Mouse (Mus musculus) liver, adult 2 months (tissue): ENCODE results near the gene Runx1. TPM values are rescaled to one million over a fixed set of nuclear protein-coding genes. Genes with fewer than 3 reads are reported as not detected.

ENCODE experiments used
- DNase-seq: peaks from one replicate; pipeline ENCODE4 v3.0.0-alpha.2; 2011; ENCODE audit warnings: low read depth, low spot score; ENCODE audit errors: extremely low read depth
- H3K27ac ChIP-seq: fragments of 200-500 bp; replicated peaks from 2 replicates; pipeline ENCODE4 v1.5.1; 2012; ENCODE audit warnings: low read depth, mild to moderate bottlenecking, control low read depth, inconsistent platforms, low read length; ENCODE audit not compliant: insufficient read depth
- H3K27me3 ChIP-seq: fragments of 200-500 bp; 2 replicates; pipeline ENCODE4 v1.6.1; 2012; ENCODE audit warnings: mild to moderate bottlenecking, moderate library complexity, low read length, inconsistent platforms; ENCODE audit not compliant: control insufficient read depth, insufficient read depth
- H3K36me3 ChIP-seq: fragments of 200-500 bp; 2 replicates; pipeline ENCODE4 v1.6.1; 2012; ENCODE audit warnings: low read length, inconsistent platforms; ENCODE audit not compliant: control insufficient read depth, insufficient read depth
- H3K4me1 ChIP-seq: fragments of 200-500 bp; 2 replicates; pipeline ENCODE4 v1.6.1; 2011; ENCODE audit warnings: low read length; ENCODE audit not compliant: control insufficient read depth, insufficient read depth
- H3K4me3 ChIP-seq: fragments of 200-500 bp; 2 replicates; pipeline ENCODE4 v1.5.1; 2011; ENCODE audit warnings: low read depth, mild to moderate bottlenecking, control low read depth, low read length, moderate library complexity; ENCODE audit not compliant: insufficient read depth
- H3K79me2 ChIP-seq: fragments of 200-500 bp; 2 replicates; pipeline ENCODE4 v1.6.1; 2012; ENCODE audit warnings: inconsistent platforms, mild to moderate bottlenecking, low read length, moderate library complexity; ENCODE audit not compliant: control insufficient read depth, insufficient read depth
- H3K9ac ChIP-seq: fragments of 200-500 bp; 2 replicates; pipeline ENCODE4 v1.6.1; 2012; ENCODE audit warnings: low read depth, mild to moderate bottlenecking, control low read depth, inconsistent platforms, low read length
- CTCF ChIP-seq: fragments of 200-500 bp; IDR thresholded peaks from 2 replicates; pipeline ENCODE4 v1.5.1; 2011; ENCODE audit warnings: low read depth, low read length, control low read depth
- POLR2A ChIP-seq: fragments of 200-500 bp; IDR thresholded peaks from 2 replicates; pipeline ENCODE4 v1.6.1; 2011; ENCODE audit warnings: low read length, control low read depth; ENCODE audit not compliant: insufficient read depth; ENCODE audit errors: extremely low read depth
- WGBS: fragments of 180-500 bp; shearing (Covaris S2); methylation state at CpG from one replicate; pipeline ENCODE4 v1.1.7; 2018; 5-methylcytosine and 5-hydroxymethylcytosine counted together
- polyA plus RNA-seq: library from polyadenylated mRNA; depleted of rRNA; stranded (reverse); fragments of >200 nt; gene quantifications from 2 replicates; pipeline ENCODE4 v1.2.3, GENCODE M21; 2012
- total RNA-seq: library from RNA; depleted of rRNA; stranded (reverse); fragments of >200 nt; gene quantifications from 2 replicates; pipeline ENCODE4 v1.2.3, GENCODE M21; 2014

Runx1 gene
- total and polyA plus RNA-seq, 2 experiments, result 0.55 to 0.74 TPM

DNA sequence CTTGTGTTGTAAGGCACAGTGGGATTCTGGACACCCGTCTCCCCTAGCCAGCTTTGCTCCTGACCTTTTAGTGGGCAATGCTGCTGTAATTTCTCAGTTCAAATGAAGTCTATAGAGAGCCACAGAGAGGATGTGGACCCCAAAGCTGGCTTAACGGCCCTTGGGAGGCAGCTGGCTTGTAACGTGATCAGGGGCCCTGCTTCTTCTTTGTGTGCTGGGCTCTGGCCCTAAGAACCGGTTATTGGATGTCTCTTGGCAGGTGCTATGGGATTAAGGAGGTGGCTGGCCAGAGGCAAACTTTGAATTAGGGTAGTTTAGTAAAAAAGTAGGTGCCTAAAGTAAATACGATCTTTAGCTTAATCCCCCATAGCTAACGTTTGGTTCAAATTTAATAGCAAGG is 31.8 kb downstream of the Runx1 start:
- WGBS, result 48% methylated on average over 6 of the region's 6 CpGs
- Histone ChIP-seq H3K9ac (no peak overlapping the region), H3K4me1 (no peaks in the 10 kb centered on the region), H3K27ac (no peak overlapping the region), H3K79me2 (no peaks in the 10 kb centered on the region), H3K36me3 (no peaks in the 10 kb centered on the region), H3K27me3 (no peaks in the 10 kb centered on the region), H3K4me3 (no peak overlapping the region)
- no peak for TF ChIP-seq CTCF
- no peak for DNase-seq

DNA sequence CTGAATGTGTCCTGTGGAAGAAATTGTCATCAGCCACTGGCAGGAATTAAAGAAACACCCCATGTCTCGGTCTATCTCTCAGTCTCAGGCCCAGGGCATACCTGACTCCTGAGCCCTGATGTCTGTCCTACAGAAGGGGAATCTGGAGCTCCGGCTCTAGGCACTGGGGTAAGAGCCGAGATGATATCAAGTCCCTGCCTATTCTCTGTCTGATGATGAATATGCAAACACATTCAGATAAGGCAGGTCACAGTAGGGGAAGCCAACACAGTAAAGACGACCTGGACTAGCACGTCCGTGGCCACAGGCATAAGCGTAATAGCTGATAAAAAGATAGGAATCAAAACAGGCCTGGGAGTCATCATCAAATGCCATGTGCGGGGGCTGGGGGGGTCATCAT is 32.2 kb downstream of the Runx1 start:
- WGBS, result 57% methylated on average over 8 of the region's 8 CpGs
- Histone ChIP-seq H3K4me1 (no peaks in the 10 kb centered on the region), H3K27ac (no peak overlapping the region), H3K27me3 (no peaks in the 10 kb centered on the region), H3K36me3 (no peaks in the 10 kb centered on the region), H3K9ac (no peak overlapping the region), H3K79me2 (no peaks in the 10 kb centered on the region), H3K4me3 (no peak overlapping the region)
- no peak for TF ChIP-seq POLR2A
- no peak for TF ChIP-seq CTCF
- DNase-seq, result no peak

DNA sequence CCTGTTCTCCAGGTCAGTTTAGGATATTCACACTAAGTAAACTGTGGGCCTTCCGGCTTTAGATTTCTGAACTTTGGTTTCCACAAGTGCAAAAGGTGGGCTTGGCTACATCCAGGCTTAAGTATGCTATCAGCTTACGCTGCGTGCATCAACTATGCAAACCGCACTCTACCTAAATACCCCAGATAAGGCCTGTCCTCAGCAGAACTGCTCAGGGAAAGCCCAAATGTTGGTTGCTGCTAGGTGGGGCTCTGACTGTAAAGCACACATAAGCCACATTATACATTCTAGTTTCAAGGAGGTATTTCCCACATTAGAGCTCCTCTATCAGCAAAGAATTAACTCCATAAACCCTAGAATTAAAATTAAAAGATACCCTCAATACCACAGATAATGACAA is 33.0 kb downstream of the Runx1 start:
- H3K27ac ChIP-seq, result no peak overlapping the region
- no peak for DNase-seq
- 72% methylated on average over 4 of the region's 4 CpGs for WGBS
- H3K4me3 ChIP-seq, result no peak overlapping the region
- H3K9ac ChIP-seq, result no peak overlapping the region
- TF ChIP-seq POLR2A (no peak), CTCF (no peak)
- H3K27me3 ChIP-seq, result no peaks in the 10 kb centered on the region
- no peaks in the 10 kb centered on the region for H3K79me2 ChIP-seq
- no peaks in the 10 kb centered on the region for H3K36me3 ChIP-seq
- no peaks in the 10 kb centered on the region for H3K4me1 ChIP-seq

DNA sequence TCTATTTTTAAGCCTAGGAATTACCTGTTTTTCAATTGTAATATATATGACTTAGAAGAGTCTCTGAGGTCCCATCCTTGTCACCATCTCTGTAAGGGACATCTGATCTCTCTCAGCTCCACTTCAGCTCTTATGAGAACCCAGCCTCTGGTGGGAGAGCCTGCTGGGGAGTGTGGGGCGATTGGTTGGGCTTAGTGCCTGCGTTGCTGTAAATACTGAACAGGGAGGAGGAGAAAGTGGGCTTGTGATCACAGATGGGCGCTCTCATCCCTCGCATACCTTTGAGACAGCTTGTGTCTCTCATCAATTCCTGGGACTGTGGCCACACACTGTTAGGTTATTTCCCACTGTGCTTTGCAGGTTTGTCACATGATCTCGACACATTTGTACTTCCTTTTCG is 35.3 kb downstream of the Runx1 start:
- WGBS, result 72% methylated on average over 6 of the region's 6 CpGs
- H3K4me1 ChIP-seq, result no peaks in the 10 kb centered on the region
- TF ChIP-seq CTCF, result no peak
- TF ChIP-seq POLR2A, result no peak

DNA sequence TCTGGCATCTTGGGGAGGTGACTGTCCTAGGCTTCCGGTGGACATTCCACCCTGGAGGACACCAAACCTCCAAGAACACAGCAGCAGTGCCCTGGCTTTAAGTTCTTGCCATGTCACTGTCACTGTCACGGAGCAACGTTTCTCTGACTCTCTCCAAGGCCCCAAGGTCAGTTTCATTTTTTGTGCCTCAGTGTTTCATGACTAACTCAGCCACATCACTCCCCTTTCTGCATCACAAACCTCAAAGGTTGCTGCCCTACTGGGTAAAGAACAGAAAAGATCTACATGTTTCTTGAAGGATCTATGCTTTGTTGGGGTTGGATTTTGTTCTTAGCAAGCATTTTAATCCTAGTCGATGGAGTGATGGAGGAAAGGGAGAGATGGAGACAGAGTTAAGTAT is 36.1 kb downstream of the Runx1 start:
- Histone ChIP-seq H3K4me1 (no peaks in the 10 kb centered on the region), H3K9ac (no peak overlapping the region), H3K79me2 (no peaks in the 10 kb centered on the region), H3K4me3 (no peak overlapping the region), H3K27me3 (no peaks in the 10 kb centered on the region), H3K36me3 (no peaks in the 10 kb centered on the region), H3K27ac (no peak overlapping the region)
- TF ChIP-seq CTCF, result no peak
- no peak for TF ChIP-seq POLR2A
- no peak for DNase-seq
- WGBS, result 77% methylated on average over 4 of the region's 4 CpGs

More for the DNA sequence above, 35.3 kb downstream of the Runx1 start:
- Histone ChIP-seq H3K4me3 (no peak overlapping the region), H3K36me3 (no peaks in the 10 kb centered on the region), H3K27me3 (no peaks in the 10 kb centered on the region), H3K79me2 (no peaks in the 10 kb centered on the region), H3K27ac (no peak overlapping the region), H3K9ac (no peak overlapping the region)
- no peak for DNase-seq

DNA sequence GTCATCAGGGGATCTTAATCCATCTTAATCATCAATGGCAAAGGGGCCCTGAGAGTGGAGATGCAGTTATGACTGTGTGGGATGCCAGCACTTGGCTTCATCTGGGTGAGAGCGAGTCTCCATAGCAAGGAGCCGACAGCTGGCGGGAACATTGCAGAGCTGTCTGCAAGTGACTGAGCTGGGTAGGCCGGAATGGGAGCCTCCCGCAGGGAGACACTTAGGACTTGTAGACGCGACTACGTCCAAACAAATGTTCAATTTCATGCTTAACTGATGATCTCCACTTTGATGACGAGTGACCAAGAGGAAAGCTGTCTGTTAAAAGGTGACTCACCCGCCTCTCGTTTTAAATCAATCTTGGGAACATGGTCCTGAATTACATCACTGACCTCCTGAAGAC is 37.5 kb downstream of the Runx1 start:
- DNase-seq, result no peak
- Histone ChIP-seq H3K36me3 (no peaks in the 10 kb centered on the region), H3K4me1 (no peaks in the 10 kb centered on the region), H3K9ac (no peak overlapping the region), H3K4me3 (no peak overlapping the region), H3K79me2 (no peaks in the 10 kb centered on the region), H3K27ac (no peak overlapping the region), H3K27me3 (no peaks in the 10 kb centered on the region)
- WGBS, result 85% methylated on average over 11 of the region's 11 CpGs
- TF ChIP-seq POLR2A, result no peak
- no peak for TF ChIP-seq CTCF
